Mouse (Mus musculus) embryonic facial prominence, embryonic 11.5 days (tissue): ENCODE data around the gene Kalrn. TPM values are rescaled to one million over a fixed set of nuclear protein-coding genes. Genes with fewer than 3 reads are reported as not detected.

Source experiments
- ATAC-seq: fragments of 200-750 bp; cut with Nextera tagmentation; replicated peaks from 2 replicates; pipeline ENCODE4 v1.8.0; 2017; ENCODE audit warnings: low read depth; ENCODE audit not compliant: insufficient number of reproducible peaks, low FRiP score, low TSS enrichment
- DNase-seq: peaks from one replicate; pipeline ENCODE4 v3.0.0-alpha.2; 2015; ENCODE audit warnings: low spot score
- H3K27ac ChIP-seq: fragments of 300-500 bp; sonication (generic); replicated peaks from 2 replicates; pipeline ENCODE4 v1.5.1; 2014; ENCODE audit warnings: mild to moderate bottlenecking, low read depth, low read length, control low read depth
- H3K27me3 ChIP-seq: fragments of 300-500 bp; sonication (generic); 2 replicates; pipeline ENCODE4 v1.6.1; 2014; ENCODE audit warnings: mild to moderate bottlenecking, low read length, moderate library complexity, mixed read lengths; ENCODE audit not compliant: control insufficient read depth, insufficient read depth
- H3K36me3 ChIP-seq: fragments of 300-500 bp; sonication (generic); replicated peaks from 2 replicates; pipeline ENCODE4 v1.6.1; 2014; ENCODE audit warnings: low read depth, mild to moderate bottlenecking, low read length, moderate library complexity, mixed read lengths; ENCODE audit not compliant: control insufficient read depth, insufficient read depth
- H3K4me1 ChIP-seq: fragments of 300-500 bp; sonication (generic); 2 replicates; pipeline ENCODE4 v1.6.1; 2014; ENCODE audit warnings: low read length, mixed read lengths; ENCODE audit not compliant: control insufficient read depth, insufficient read depth
- H3K4me2 ChIP-seq: fragments of 300-500 bp; sonication (generic); 2 replicates; pipeline ENCODE4 v1.6.1; 2014; ENCODE audit warnings: low read depth, mild to moderate bottlenecking, control low read depth, low read length, moderate library complexity
- H3K4me3 ChIP-seq: fragments of 300-500 bp; sonication (generic); 2 replicates; pipeline ENCODE4 v1.5.1; 2014; ENCODE audit warnings: low read depth, low read length, control low read depth
- H3K9ac ChIP-seq: fragments of 300-500 bp; sonication (generic); replicated peaks from 2 replicates; pipeline ENCODE4 v1.6.1; 2014; ENCODE audit warnings: mild to moderate bottlenecking, control low read depth, low read length
- H3K9me3 ChIP-seq: fragments of 300-500 bp; sonication (generic); replicated peaks from 2 replicates; pipeline ENCODE4 v1.6.1; 2016; ENCODE audit warnings: mild to moderate bottlenecking, low read length, inconsistent platforms, mixed read lengths; ENCODE audit not compliant: control insufficient read depth
- WGBS: fragments of 180-500 bp; shearing (Covaris S2); extraction: QIAGEN DNeasy Blood & Tissue Kit; methylation state at CpG from one replicate; pipeline ENCODE4 v1.1.7; 2014; 5-methylcytosine and 5-hydroxymethylcytosine counted together
- polyA plus RNA-seq: library from polyadenylated mRNA; unstranded; fragments of >200 nt; fragmentation: Nextera tagmentation; extraction: Ambion mirVana; gene quantifications from 2 replicates; pipeline ENCODE4 v1.2.1, GENCODE M21; 2014

The Kalrn gene
- polyA plus RNA-seq, 1 experiment from 2014 or later, result 12.0 TPM

DNA sequence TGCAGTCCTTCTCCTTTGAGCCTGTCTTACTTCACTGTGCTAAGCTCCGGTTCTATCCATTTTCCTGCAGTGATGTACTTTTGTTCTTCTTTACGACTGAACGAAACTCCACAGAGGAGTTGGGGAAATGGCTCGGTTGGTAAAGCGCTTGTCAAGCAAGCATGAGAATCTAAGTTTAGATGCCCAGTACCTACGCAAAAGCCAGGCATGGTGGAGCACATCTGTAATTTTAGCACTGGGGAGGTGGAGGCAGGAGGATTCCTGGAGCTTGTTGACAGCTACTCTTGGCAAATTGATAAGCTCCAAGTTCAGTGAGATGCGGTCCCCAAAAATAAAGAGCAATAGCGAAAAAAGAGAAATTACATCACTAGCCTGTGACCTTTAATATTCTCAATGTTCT lies 82.1 kb downstream of the Kalrn start:
- Histone ChIP-seq H3K27me3 (no peaks in the 10 kb centered on the region), H3K9me3 (no peaks in the 10 kb centered on the region)

GRCm38 (mm10) chr16:34490506-34490905 lies 82.8 kb downstream of the Kalrn start:
- H3K27ac ChIP-seq, result no peak overlapping the region
- H3K36me3 ChIP-seq, result no peaks in the 10 kb centered on the region
- H3K4me3 ChIP-seq, result no peak overlapping the region
- WGBS, result 47% methylated on average over 8 of the region's 8 CpGs
- H3K9ac ChIP-seq, result no peak overlapping the region
- no peaks in the 10 kb centered on the region for H3K9me3 ChIP-seq
- no peaks in the 10 kb centered on the region for H3K27me3 ChIP-seq
- DNase-seq (no peak), ATAC-seq (no peak)
- no peak overlapping the region for H3K4me2 ChIP-seq
- no peaks in the 10 kb centered on the region for H3K4me1 ChIP-seq

More for the DNA sequence above, 82.1 kb downstream of the Kalrn start:
- H3K4me3 ChIP-seq, result no peak overlapping the region
- H3K4me1 ChIP-seq, result no peaks in the 10 kb centered on the region
- no peak overlapping the region for H3K4me2 ChIP-seq
- DNase-seq, result no peak
- H3K36me3 ChIP-seq, result no peaks in the 10 kb centered on the region
- no peak overlapping the region for H3K9ac ChIP-seq
- no peak overlapping the region for H3K27ac ChIP-seq
- ATAC-seq, result no peak
- 84% methylated on average over 8 of the region's 8 CpGs for WGBS

DNA sequence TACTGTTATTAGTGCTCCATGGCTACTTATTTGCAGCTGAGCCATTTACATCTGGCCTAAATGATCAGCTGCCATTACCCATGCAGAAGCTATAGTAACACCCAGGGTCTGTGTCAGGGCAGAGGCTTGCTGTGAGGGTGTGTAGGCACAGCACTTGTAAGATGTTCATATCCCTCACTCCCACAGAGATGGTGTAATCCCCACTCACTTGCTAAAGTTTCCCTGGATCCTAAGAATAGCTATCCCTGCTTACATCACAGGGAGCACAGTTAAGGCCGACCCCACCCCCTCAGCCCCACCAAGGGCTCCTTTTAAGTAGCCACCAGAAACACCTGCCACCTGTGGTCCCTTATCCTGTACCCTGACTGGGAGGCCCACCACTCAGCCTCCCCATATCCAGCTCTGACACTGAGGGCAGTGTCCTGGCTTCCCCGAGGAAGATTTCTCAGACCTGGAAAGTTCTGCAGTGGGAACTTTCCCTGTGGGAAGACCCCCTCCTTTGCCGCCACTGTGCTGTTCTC lies 83.5 kb downstream of the Kalrn start:
- ATAC-seq (no peak), DNase-seq (no peak)
- H3K9me3 ChIP-seq, result no peaks in the 10 kb centered on the region
- no peaks in the 10 kb centered on the region for H3K36me3 ChIP-seq
- 59% methylated on average over 3 of the region's 3 CpGs for WGBS
- H3K4me3 ChIP-seq, result no peak overlapping the region
- H3K9ac ChIP-seq, result no peak overlapping the region
- H3K4me1 ChIP-seq, result no peaks in the 10 kb centered on the region
- H3K27ac ChIP-seq, result no peak overlapping the region
- H3K4me2 ChIP-seq, result no peak overlapping the region
- H3K27me3 ChIP-seq, result no peaks in the 10 kb centered on the region

DNA sequence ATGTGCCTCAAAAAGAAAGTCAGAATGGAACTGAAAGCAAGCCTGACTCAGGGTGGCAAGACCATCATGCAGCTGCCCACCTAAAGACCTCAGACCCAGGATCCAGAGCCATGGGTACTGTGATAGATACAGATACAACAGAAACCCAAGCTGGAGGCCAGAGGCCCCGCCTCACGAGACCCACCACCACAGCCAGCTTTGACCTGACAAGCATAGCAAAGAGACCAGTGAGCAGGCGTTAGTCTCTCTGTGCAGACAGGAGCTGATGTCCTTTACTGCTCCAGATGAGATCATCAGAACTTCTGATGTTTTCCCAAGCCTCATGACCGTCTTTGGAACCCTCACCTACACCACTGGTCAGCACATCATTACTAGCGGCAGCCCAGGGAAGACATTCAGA lies 85.5 kb downstream of the Kalrn start:
- Histone ChIP-seq H3K4me2 (no peak overlapping the region), H3K4me3 (no peak overlapping the region), H3K4me1 (no peaks in the 10 kb centered on the region), H3K27ac (no peak overlapping the region), H3K9me3 (no peaks in the 10 kb centered on the region), H3K27me3 (no peaks in the 10 kb centered on the region), H3K36me3 (no peaks in the 10 kb centered on the region), H3K9ac (no peak overlapping the region)
- no peak for ATAC-seq
- no peak for DNase-seq
- WGBS, result 86% methylated on average over 5 of the region's 5 CpGs

GRCm38 (mm10) chr16:34487268-34487667 lies 86.1 kb downstream of the Kalrn start:
- Histone ChIP-seq H3K9ac (no peak overlapping the region), H3K4me2 (no peak overlapping the region), H3K27ac (no peak overlapping the region), H3K4me3 (no peak overlapping the region), H3K9me3 (no peaks in the 10 kb centered on the region), H3K27me3 (no peaks in the 10 kb centered on the region), H3K4me1 (no peaks in the 10 kb centered on the region), H3K36me3 (no peaks in the 10 kb centered on the region)
- DNase-seq (no peak), ATAC-seq (no peak)
- 93% methylated on average over 7 of the region's 7 CpGs for WGBS

DNA sequence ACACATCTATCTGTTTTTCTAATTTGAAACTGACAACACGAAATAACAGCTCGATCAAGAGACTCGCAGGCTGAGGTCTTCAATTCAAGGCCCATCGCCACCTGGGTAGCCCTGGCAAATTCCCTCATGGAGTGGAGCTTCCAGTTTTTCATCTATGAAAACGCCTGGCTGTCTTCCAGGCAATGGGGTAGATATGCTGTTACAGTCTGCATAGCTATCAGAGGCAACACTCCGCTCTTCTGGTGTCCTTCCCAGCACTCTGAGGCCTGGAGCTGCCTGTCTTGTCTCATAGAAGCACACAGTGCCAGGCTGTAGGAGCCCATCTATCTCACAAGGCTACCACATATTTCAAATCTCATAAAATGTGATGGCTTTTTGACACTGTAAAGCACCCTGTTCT lies 87.8 kb downstream of the Kalrn start:
- no peak for ATAC-seq
- no peak overlapping the region for H3K9ac ChIP-seq
- 81% methylated on average over 6 of the region's 6 CpGs for WGBS
- H3K4me1 ChIP-seq, result no peaks in the 10 kb centered on the region
- H3K9me3 ChIP-seq, result no peaks in the 10 kb centered on the region
- no peak overlapping the region for H3K4me2 ChIP-seq
- DNase-seq, result no peak
- no peak overlapping the region for H3K27ac ChIP-seq
- no peaks in the 10 kb centered on the region for H3K27me3 ChIP-seq
- H3K36me3 ChIP-seq, result no peaks in the 10 kb centered on the region
- no peak overlapping the region for H3K4me3 ChIP-seq

DNA sequence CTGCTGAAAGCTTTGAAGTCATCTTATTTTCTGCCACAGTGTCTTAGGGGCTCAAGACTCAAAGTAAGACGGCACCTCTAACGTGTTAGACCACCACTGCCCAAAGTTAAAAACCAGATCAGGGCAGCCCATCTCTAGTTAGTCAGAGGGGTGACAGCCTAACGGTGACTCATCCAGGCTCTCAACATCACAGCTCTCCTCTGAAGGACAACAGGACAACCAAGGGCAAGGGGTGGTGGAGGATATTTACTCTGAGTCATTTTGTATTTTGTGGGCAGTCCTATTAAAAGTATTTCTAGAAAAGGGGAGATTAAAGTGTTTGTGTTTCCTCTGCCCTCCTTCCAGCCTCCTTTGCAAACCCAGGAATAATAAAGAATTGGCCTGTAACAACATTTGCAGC lies 88.4 kb downstream of the Kalrn start:
- no peak overlapping the region for H3K4me3 ChIP-seq
- DNase-seq (no peak), ATAC-seq (no peak)
- no peaks in the 10 kb centered on the region for H3K9me3 ChIP-seq
- H3K27ac ChIP-seq, result no peak overlapping the region
- H3K36me3 ChIP-seq, result no peaks in the 10 kb centered on the region
- no peak overlapping the region for H3K9ac ChIP-seq
- no peaks in the 10 kb centered on the region for H3K4me1 ChIP-seq
- no peaks in the 10 kb centered on the region for H3K27me3 ChIP-seq
- H3K4me2 ChIP-seq, result no peak overlapping the region
- 65% methylated on average over 3 of the region's 3 CpGs for WGBS

DNA sequence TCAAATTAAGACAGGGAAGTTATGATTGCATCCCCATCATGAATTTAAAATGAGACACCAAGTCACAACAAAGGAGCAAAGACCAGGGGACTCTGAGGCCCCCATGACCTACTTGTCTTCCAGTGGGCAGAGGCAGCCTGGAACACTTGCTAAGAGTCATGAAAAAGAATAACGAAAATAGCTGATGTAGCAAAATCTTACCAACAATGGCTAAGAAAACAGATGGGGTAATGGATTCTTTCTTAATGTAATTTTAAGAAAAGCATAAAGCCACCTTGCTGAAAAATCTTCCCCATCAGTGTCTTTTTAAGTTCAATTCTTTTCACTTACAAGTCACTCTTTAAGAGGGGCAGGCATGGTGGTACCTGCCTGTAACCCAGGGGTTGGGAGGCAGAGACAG lies 89.1 kb downstream of the Kalrn start:
- no peak overlapping the region for H3K9ac ChIP-seq
- H3K4me2 ChIP-seq, result no peak overlapping the region
- no peaks in the 10 kb centered on the region for H3K9me3 ChIP-seq
- H3K36me3 ChIP-seq, result no peaks in the 10 kb centered on the region
- H3K27ac ChIP-seq, result no peak overlapping the region
- 66% methylated on average over 1 of the region's 1 CpGs for WGBS
- ATAC-seq (no peak), DNase-seq (no peak)
- no peak overlapping the region for H3K4me3 ChIP-seq
- H3K27me3 ChIP-seq, result no peaks in the 10 kb centered on the region
- H3K4me1 ChIP-seq, result no peaks in the 10 kb centered on the region
